Mouse (Mus musculus) MEL (cell line): ENCODE measurements around the gene Ccdc146. TPM values are rescaled to one million over a fixed set of nuclear protein-coding genes. Genes with fewer than 3 reads are reported as not detected.

Experiments used
- DNase-seq: peaks from one replicate; pipeline ENCODE4 v3.0.0; 2011; ENCODE audit warnings: low read depth, low spot score
- H3K27ac ChIP-seq: 2 replicates; pipeline ENCODE4 v1.5.1; 2012; ENCODE audit warnings: low read depth, mild to moderate bottlenecking, control low read depth, low read length, moderate library complexity; ENCODE audit not compliant: control insufficient read depth
- H3K27me3 ChIP-seq, 2 experiments: fragments of 150-350 bp in 1 of 2; sonication (generic) in 1 of 2; 2 replicates each; pipeline ENCODE4 v1.6.1; 2012; ENCODE audit warnings: low read length in 2 of 2, mild to moderate bottlenecking in 2 of 2, improper control_type of control experiment in 1 of 2, moderate library complexity in 1 of 2; ENCODE audit not compliant: insufficient read depth in 2 of 2, control insufficient read depth in 1 of 2
- H3K36me3 ChIP-seq, 2 experiments: 2 replicates each; pipeline ENCODE4 v1.6.1; 2012 to 2014; ENCODE audit warnings: low read length in 2 of 2, improper control_type of control experiment in 1 of 2, inconsistent platforms in 1 of 2, mild to moderate bottlenecking in 1 of 2; ENCODE audit not compliant: insufficient read depth in 2 of 2, control insufficient read depth in 1 of 2
- H3K4me1 ChIP-seq, 2 experiments: fragments of 150-350 bp in 1 of 2; sonication (generic) in 1 of 2; 2 replicates each; pipeline ENCODE4 v1.6.1; 2012; ENCODE audit warnings: low read length in 2 of 2, improper control_type of control experiment in 1 of 2, mild to moderate bottlenecking in 1 of 2; ENCODE audit not compliant: insufficient read depth in 2 of 2, control insufficient read depth in 1 of 2
- H3K4me3 ChIP-seq, 2 experiments: fragments of 150-350 bp in 1 of 2; sonication (generic) in 1 of 2; 2 replicates each; pipeline ENCODE4 v1.5.1; 2012; ENCODE audit warnings: low read depth in 2 of 2, low read length in 2 of 2, mild to moderate bottlenecking in 2 of 2, moderate library complexity in 2 of 2, control low read depth in 1 of 2, improper control_type of control experiment in 1 of 2; ENCODE audit not compliant: control insufficient read depth in 1 of 2, insufficient read depth in 1 of 2
- H3K79me2 ChIP-seq: 2 replicates; pipeline ENCODE4 v1.6.1; 2012; ENCODE audit warnings: mild to moderate bottlenecking, low read length, moderate library complexity; ENCODE audit not compliant: control insufficient read depth, poor library complexity, insufficient read depth
- H3K9ac ChIP-seq: 2 replicates; pipeline ENCODE4 v1.6.1; 2012; ENCODE audit warnings: low read depth, mild to moderate bottlenecking, control low read depth, low read length, moderate library complexity; ENCODE audit not compliant: control insufficient read depth, poor library complexity, severe bottlenecking
- H3K9me3 ChIP-seq: fragments of 150-350 bp; sonication (generic); replicated peaks from 2 replicates; pipeline ENCODE4 v1.6.1; 2012; ENCODE audit warnings: mild to moderate bottlenecking, low read length, improper control_type of control experiment, moderate library complexity; ENCODE audit not compliant: insufficient read depth
- CHD2 ChIP-seq: IDR thresholded peaks from 2 replicates; pipeline ENCODE4 v1.6.1; 2011; ENCODE audit warnings: low read length, improper control_type of control experiment
- E2F4 ChIP-seq: IDR thresholded peaks from 2 replicates; pipeline ENCODE4 v1.6.1; 2011; ENCODE audit warnings: low read depth, low read length, improper control_type of control experiment, borderline replicate concordance
- ELF1 ChIP-seq: IDR thresholded peaks from 2 replicates; pipeline ENCODE4 v1.6.1; 2014; ENCODE audit warnings: low read depth, mild to moderate bottlenecking, inconsistent platforms, low read length, improper control_type of control experiment, moderate library complexity
- EP300 ChIP-seq, 2 experiments: IDR thresholded peaks; 2 replicates each; pipeline ENCODE4 v1.6.1; 2011; ENCODE audit warnings: improper control_type of control experiment in 2 of 2, low read length in 2 of 2, low read depth in 1 of 2, mild to moderate bottlenecking in 1 of 2
- ETS1 ChIP-seq: IDR thresholded peaks from 2 replicates; pipeline ENCODE4 v1.6.1; 2012; ENCODE audit warnings: low read depth, mild to moderate bottlenecking, inconsistent platforms, low read length, improper control_type of control experiment, moderate library complexity
- GABPA ChIP-seq: IDR thresholded peaks from 2 replicates; pipeline ENCODE4 v1.6.1; 2012; ENCODE audit warnings: low read depth, mild to moderate bottlenecking, inconsistent platforms, low read length, improper control_type of control experiment, moderate library complexity
- GATA1 ChIP-seq: IDR thresholded peaks from 2 replicates; pipeline ENCODE4 v1.6.1; 2011; ENCODE audit warnings: low read depth, low read length, improper control_type of control experiment
- JUND ChIP-seq: IDR thresholded peaks from 2 replicates; pipeline ENCODE4 v1.6.1; 2011; ENCODE audit warnings: low read depth, mild to moderate bottlenecking, improper control_type of control experiment, low read length
- MAFK ChIP-seq: IDR thresholded peaks from 2 replicates; pipeline ENCODE4 v1.6.1; 2011; ENCODE audit warnings: low read depth, mild to moderate bottlenecking, low read length, improper control_type of control experiment, borderline replicate concordance
- MAX ChIP-seq: IDR thresholded peaks from 2 replicates; pipeline ENCODE4 v1.6.1; 2011; ENCODE audit warnings: low read length, improper control_type of control experiment
- MAZ ChIP-seq: IDR thresholded peaks from 2 replicates; pipeline ENCODE4 v1.6.1; 2012; ENCODE audit warnings: low read depth, mild to moderate bottlenecking, inconsistent platforms, low read length, improper control_type of control experiment
- MYC ChIP-seq: IDR thresholded peaks from 2 replicates; pipeline ENCODE4 v1.6.1; 2011; ENCODE audit warnings: low read depth, mild to moderate bottlenecking, low read length, improper control_type of control experiment, moderate library complexity
- NELFE ChIP-seq: IDR thresholded peaks from 2 replicates; pipeline ENCODE4 v1.6.1; 2011; ENCODE audit warnings: low read depth, low read length, improper control_type of control experiment
- NRF1 ChIP-seq: IDR thresholded peaks from 2 replicates; pipeline ENCODE4 v1.6.1; 2014; ENCODE audit warnings: low read depth, mild to moderate bottlenecking, inconsistent platforms, low read length, improper control_type of control experiment, moderate library complexity; ENCODE audit not compliant: poor library complexity, insufficient read depth, severe bottlenecking
- POLR2A ChIP-seq, 2 experiments: IDR thresholded peaks; 2 replicates each; pipeline ENCODE4 v1.6.1; 2011 to 2012; ENCODE audit warnings: low read length in 2 of 2, mild to moderate bottlenecking in 2 of 2, control low read depth in 1 of 2, improper control_type of control experiment in 1 of 2, low read depth in 1 of 2, moderate library complexity in 1 of 2; ENCODE audit not compliant: control insufficient read depth in 1 of 2, insufficient read depth in 1 of 2, poor library complexity in 1 of 2
- POLR2AphosphoS2 ChIP-seq: IDR thresholded peaks from 2 replicates; pipeline ENCODE4 v1.6.1; 2011; ENCODE audit warnings: low read length, improper control_type of control experiment
- TCF12 ChIP-seq: IDR thresholded peaks from 2 replicates; pipeline ENCODE4 v1.6.1; 2014; ENCODE audit warnings: low read depth, mild to moderate bottlenecking, inconsistent platforms, low read length, improper control_type of control experiment, moderate library complexity
- USF1 ChIP-seq: IDR thresholded peaks from 2 replicates; pipeline ENCODE4 v1.6.1; 2014; ENCODE audit warnings: low read depth, mild to moderate bottlenecking, inconsistent platforms, low read length, improper control_type of control experiment, moderate library complexity
- ZKSCAN1 ChIP-seq: IDR thresholded peaks from 2 replicates; pipeline ENCODE4 v1.6.1; 2012; ENCODE audit warnings: low read depth, mild to moderate bottlenecking, inconsistent platforms, low read length, improper control_type of control experiment, moderate library complexity
- ZNF384 ChIP-seq: IDR thresholded peaks from 2 replicates; pipeline ENCODE4 v1.6.1; 2012; ENCODE audit warnings: low read depth, mild to moderate bottlenecking, inconsistent platforms, low read length, improper control_type of control experiment
- polyA plus RNA-seq, 2 experiments: library from polyadenylated mRNA; stranded (reverse) in 1 of 2; unstranded in 1 of 2; fragments of >175 nt in 1 of 2; fragments of >200 nt in 1 of 2; gene quantifications; 2 replicates each; pipeline versions ENCODE4 v1.2.1 to v1.2.4; 2012; ENCODE audit warnings: low replicate concordance in 2 of 2, low read depth in 1 of 2; ENCODE audit not compliant: insufficient read length in 2 of 2, insufficient read depth in 1 of 2, missing spikeins in 1 of 2
- total RNA-seq: library from RNA; depleted of rRNA; stranded (reverse); fragments of 300-350 nt; gene quantifications from 2 replicates; pipeline ENCODE4 v1.2.3, GENCODE M21; 2012

The Ccdc146 gene
- total and polyA plus RNA-seq, 3 experiments, result 0.35 to 0.45 TPM; not detected in 1

GRCm38 (mm10) chr5:21246794-21247193 is 177.7 kb downstream of the Ccdc146 start:
- Histone ChIP-seq H3K79me2 (no peaks in the 10 kb centered on the region), H3K27me3 (no peaks in the 10 kb centered on the region), H3K9me3 (no peaks in the 10 kb centered on the region), H3K9ac (no peak overlapping the region), H3K4me1 (peaks cover 0 to 7% of the 10 kb centered on the region in 2 experiments; a peak in 2 of 4 replicates), H3K27ac (no peak overlapping the region), H3K4me3 (no peak overlapping the region), H3K36me3 (no peaks in the 10 kb centered on the region)
- no peak for DNase-seq
- no peak for TF ChIP-seq EP300 (IDR thresholded peaks at IDR 0.05; ENCODE audit: low read depth in 1 of 2, low read length in 2 of 2)
- no peak for TF ChIP-seq POLR2A (IDR thresholded peaks at IDR 0.05; ENCODE audit: control insufficient read depth in 1 of 2, insufficient read depth in 1 of 2, low read depth in 1 of 2, low read length in 2 of 2, poor library complexity in 1 of 2)
- TF ChIP-seq POLR2AphosphoS2, result no peak
- no peak for TF ChIP-seq NELFE
- TF ChIP-seq ZNF384, result no peak
- no peak for TF ChIP-seq ELF1
- no peak for TF ChIP-seq MAX
- no peak for TF ChIP-seq TCF12

- H3K4me1 ChIP-seq, result peaks cover 0 to 7% of the 10 kb centered on the region in 2 experiments; a peak in 2 of 4 replicates
- no peak for DNase-seq
Observed at GRCm38 (mm10) chr5:21245241-21245640, 179.2 kb downstream of the Ccdc146 start.

GRCm38 (mm10) chr5:21244575-21244974 is 179.9 kb downstream of the Ccdc146 start:
- Histone ChIP-seq H3K4me3 (no peak overlapping the region), H3K9ac (no peak overlapping the region), H3K36me3 (no peaks in the 10 kb centered on the region), H3K9me3 (no peaks in the 10 kb centered on the region), H3K4me1 (peaks cover 0 to 7% of the 10 kb centered on the region in 2 experiments; a peak in 2 of 4 replicates), H3K79me2 (no peaks in the 10 kb centered on the region), H3K27ac (no peak overlapping the region), H3K27me3 (no peaks in the 10 kb centered on the region)
- no peak for DNase-seq
- TF ChIP-seq CHD2, result no peak
- no peak for TF ChIP-seq ELF1
- no peak for TF ChIP-seq MAZ
- no peak for TF ChIP-seq ZKSCAN1
- no peak for TF ChIP-seq GATA1

More at GRCm38 (mm10) chr5:21245241-21245640, 179.2 kb downstream of the Ccdc146 start:
- no peaks in the 10 kb centered on the region for H3K36me3 ChIP-seq
- no peak overlapping the region for H3K9ac ChIP-seq
- no peak overlapping the region for H3K27ac ChIP-seq
- H3K79me2 ChIP-seq, result no peaks in the 10 kb centered on the region
- TF ChIP-seq USF1 (no peak), GABPA (no peak), JUND (no peak), ZKSCAN1 (no peak), MAFK (no peak), MYC (no peak), NRF1 (no peak), E2F4 (no peak), ETS1 (no peak)
- no peak overlapping the region for H3K4me3 ChIP-seq
- no peaks in the 10 kb centered on the region for H3K9me3 ChIP-seq
- no peaks in the 10 kb centered on the region for H3K27me3 ChIP-seq
